Mouse (Mus musculus) embryonic fibroblast, embryonic 13.5 days (primary cell): ENCODE measurements around the gene Tmem88.

Experiments
- CTCF ChIP-seq: IDR thresholded peaks from 2 replicates; pipeline ENCODE4 v1.5.1; 2011; ENCODE audit warnings: mild to moderate bottlenecking, control low read depth, low read length, moderate library complexity, borderline replicate concordance; ENCODE audit not compliant: insufficient read depth
- POLR2A ChIP-seq: IDR thresholded peaks from 2 replicates; pipeline ENCODE4 v1.6.1; 2011; ENCODE audit warnings: low read depth, mild to moderate bottlenecking, control low read depth, low read length, moderate library complexity

- TF ChIP-seq POLR2A (peak; percentile 53), CTCF (no peak)
Observed at GRCm38 (mm10) chr11:69398059-69398458, at the start of gene Tmem88.
